Mouse (Mus musculus) heart, adult 2 months (tissue): ENCODE measurements at regions not wholly inside any gene's neighbourhood (a gene's known extent, or its start where the extent isn't known, plus 50 kb on each side); places are given as distances from the start of the nearest gene placed in this dataset.

ENCODE experiments used
- CTCF ChIP-seq: fragments of 200-600 bp; IDR thresholded peaks from 2 replicates; pipeline ENCODE4 v1.8.1; 2022; ENCODE audit warnings: antibody characterized with exemption, mild to moderate bottlenecking, moderate library complexity
- EP300 ChIP-seq: fragments of 200-500 bp; IDR thresholded peaks from 2 replicates; pipeline ENCODE4 v1.6.1; 2011; ENCODE audit warnings: low read depth, low read length, control low read depth; ENCODE audit not compliant: insufficient read depth
- POLR2A ChIP-seq: fragments of 200-500 bp; IDR thresholded peaks from 2 replicates; pipeline ENCODE4 v1.6.1; 2011; ENCODE audit warnings: mild to moderate bottlenecking, low read depth, low read length, control low read depth; ENCODE audit not compliant: insufficient read depth

DNA sequence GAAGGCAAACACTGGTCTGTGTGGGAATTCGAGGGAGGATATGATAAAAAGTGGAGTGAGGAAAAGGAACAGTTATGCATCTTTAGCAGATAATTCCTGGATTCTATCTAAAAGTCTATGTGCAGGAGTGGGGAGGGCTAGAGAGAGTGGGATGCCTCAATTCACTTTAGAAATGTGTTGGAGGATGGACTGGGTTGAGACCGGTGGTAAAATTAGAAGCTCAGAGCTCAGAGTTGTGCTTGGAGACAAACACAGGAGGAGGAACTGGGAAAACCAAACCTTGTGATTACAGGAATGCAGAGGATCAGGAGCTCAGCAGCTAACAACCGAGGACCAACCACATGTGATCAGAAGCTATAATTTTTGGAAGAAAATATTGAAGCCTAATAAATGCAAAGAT, 290.5 kb upstream of the Ppfia2 start:
- TF ChIP-seq CTCF (no peak), POLR2A (no peak), EP300 (no peak)
